Mouse (Mus musculus): ENCODE data around the gene Irs3. TPM values are rescaled to one million over a fixed set of nuclear protein-coding genes. Genes with fewer than 3 reads are reported as not detected.

Gene Irs3
- polyA plus RNA-seq, 1 experiment from 2014 or later = 0.14 TPM

DNA sequence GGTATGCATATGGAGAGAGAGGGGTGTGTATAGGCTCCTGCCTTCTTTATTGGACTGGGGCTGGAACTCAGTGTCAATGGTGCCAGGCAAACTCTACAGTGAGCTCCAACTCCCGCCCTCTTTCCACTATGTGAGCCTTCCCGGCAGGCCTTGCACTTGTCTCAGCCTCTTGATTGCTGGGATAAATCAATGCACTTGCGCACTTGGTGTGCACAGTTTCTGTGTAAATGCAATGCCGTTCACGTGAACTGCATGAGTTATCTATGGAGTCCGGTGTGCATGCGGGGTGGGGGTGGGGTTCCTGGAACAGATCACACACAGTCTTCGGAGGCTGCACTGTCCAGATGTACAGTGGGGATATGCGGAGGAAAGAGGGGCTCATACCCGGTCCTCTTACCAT lies 7.9 kb upstream of the Irs3 start:
- Histone ChIP-seq H3K27me3 (no peaks in the 10 kb centered on the region; the same call in 1 of the 2 replicates), H3K4me1 (peaks cover 9% of the 10 kb centered on the region), H3K27ac (replicated peaks) (no peak overlapping the region), H3K9ac (replicated peaks) (no peak overlapping the region), H3K4me2 (replicated peaks) (no peak overlapping the region), H3K9me3 (no peaks in the 10 kb centered on the region), H3K36me3 (peaks cover 36% of the 10 kb centered on the region), H3K4me3 (no peak overlapping the region)
- no peak for ATAC-seq (ENCODE audit: low FRiP score, low read depth)
- 92% methylated on average over 10 of the region's 10 CpGs for WGBS

DNA sequence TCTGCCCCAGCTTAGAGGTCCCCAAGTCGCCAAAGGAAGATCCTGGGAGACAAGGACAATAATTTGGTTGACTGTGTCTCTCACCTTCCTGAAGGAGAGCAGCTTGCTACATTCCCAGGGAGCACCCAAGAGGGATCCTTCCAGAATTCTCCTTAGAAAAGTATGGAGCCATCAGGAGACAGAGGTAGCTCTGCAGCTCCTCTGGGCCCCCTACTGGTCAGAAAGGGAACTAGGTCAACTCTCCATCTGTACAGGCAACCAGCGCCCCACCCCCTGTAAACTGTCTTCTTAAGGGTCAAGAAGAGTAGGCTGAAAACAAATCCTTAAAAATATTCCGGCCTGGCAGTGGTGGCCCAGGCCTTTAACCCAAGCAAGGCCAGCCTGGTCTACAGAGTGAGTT lies 7.0 kb upstream of the Irs3 start:
- H3K4me3 ChIP-seq = no peak overlapping the region
- H3K27ac ChIP-seq (replicated peaks) = no peak overlapping the region
- H3K36me3 ChIP-seq = peaks cover 32% of the 10 kb centered on the region
- H3K9me3 ChIP-seq = no peaks in the 10 kb centered on the region
- WGBS = 26% methylated on average over 3 of the region's 3 CpGs
- H3K4me2 ChIP-seq (replicated peaks) = no peak overlapping the region
- ATAC-seq (ENCODE audit: low FRiP score, low read depth) = peak; percentile 29; the same call in 1 of the 2 replicates
- no peak overlapping the region for H3K9ac ChIP-seq (replicated peaks)
- peaks cover 9% of the 10 kb centered on the region for H3K4me1 ChIP-seq
- no peaks in the 10 kb centered on the region; the same call in 1 of the 2 replicates for H3K27me3 ChIP-seq

- Histone ChIP-seq H3K4me1 (peaks cover 16% of the 10 kb centered on the region), H3K9ac (replicated peaks) (no peak overlapping the region), H3K9me3 (no peaks in the 10 kb centered on the region), H3K36me3 (peaks cover 22% of the 10 kb centered on the region), H3K4me3 (no peak overlapping the region), H3K27me3 (peaks cover 20% of the 10 kb centered on the region), H3K4me2 (replicated peaks) (peak overlapping the region; percentile 18), H3K27ac (replicated peaks) (peak overlapping the region; percentile 66)
- peak; percentile 23; the same call in 1 of the 2 replicates for ATAC-seq (ENCODE audit: low FRiP score, low read depth)
- WGBS = 10% methylated on average over 18 of the region's 18 CpGs
Observed at GRCm38 (mm10) chr5:137649669-137650571, 4.4 kb upstream of the Irs3 start.

GRCm38 (mm10) chr5:137649251-137649650 lies 3.7 kb upstream of the Irs3 start:
- H3K27me3 ChIP-seq = peaks cover 26% of the 10 kb centered on the region
- no peaks in the 10 kb centered on the region for H3K9me3 ChIP-seq
- peaks cover 17% of the 10 kb centered on the region for H3K4me1 ChIP-seq
- peaks cover 19% of the 10 kb centered on the region for H3K36me3 ChIP-seq
- no peak overlapping the region for H3K4me2 ChIP-seq (replicated peaks)
- WGBS = 24% methylated on average over 4 of the region's 4 CpGs
- no peak overlapping the region for H3K4me3 ChIP-seq
- no peak overlapping the region for H3K27ac ChIP-seq (replicated peaks)
- H3K9ac ChIP-seq (replicated peaks) = no peak overlapping the region
- no peak for ATAC-seq (ENCODE audit: low FRiP score, low read depth)

GRCm38 (mm10) chr5:137647827-137648601 lies 2.5 kb upstream of the Irs3 start:
- Histone ChIP-seq H3K27me3 (peaks cover 39% of the 10 kb centered on the region), H3K27ac (replicated peaks) (no peak overlapping the region), H3K9ac (replicated peaks) (no peak overlapping the region), H3K36me3 (peaks cover 10% of the 10 kb centered on the region), H3K4me3 (no peak overlapping the region), H3K4me2 (replicated peaks) (no peak overlapping the region), H3K4me1 (peaks cover 17% of the 10 kb centered on the region), H3K9me3 (no peaks in the 10 kb centered on the region)
- ATAC-seq (ENCODE audit: low FRiP score, low read depth) = no peak
- WGBS = 85% methylated on average over 9 of the region's 9 CpGs

- no peak overlapping the region for H3K27ac ChIP-seq (replicated peaks)
- H3K9ac ChIP-seq (replicated peaks) = no peak overlapping the region; the same call in 1 of the 2 replicates
- ATAC-seq (ENCODE audit: low FRiP score, low read depth) = no peak
- H3K4me3 ChIP-seq = peak overlapping the region; percentile 31
- H3K36me3 ChIP-seq = peaks cover 21% of the 10 kb centered on the region
- peaks cover 14% of the 10 kb centered on the region for H3K4me1 ChIP-seq
- peak overlapping the region; percentile 38 for H3K4me2 ChIP-seq (replicated peaks)
- H3K9me3 ChIP-seq = no peaks in the 10 kb centered on the region
- H3K27me3 ChIP-seq = peaks cover 44% of the 10 kb centered on the region
- WGBS = 2% methylated on average over 44 of the region's 44 CpGs
Observed at GRCm38 (mm10) chr5:137645091-137645651, 343 bp downstream of the Irs3 start.

- H3K4me3 ChIP-seq = no peak overlapping the region
- H3K9ac ChIP-seq (replicated peaks) = no peak overlapping the region
- H3K9me3 ChIP-seq = no peaks in the 10 kb centered on the region
- peaks cover 44% of the 10 kb centered on the region for H3K27me3 ChIP-seq
- H3K36me3 ChIP-seq = peaks cover 27% of the 10 kb centered on the region
- no peak for ATAC-seq (ENCODE audit: low FRiP score, low read depth)
- no peak overlapping the region for H3K4me2 ChIP-seq (replicated peaks)
- peaks cover 7% of the 10 kb centered on the region; the same call in 1 of the 2 replicates for H3K4me1 ChIP-seq
- 34% methylated on average over 19 of the region's 19 CpGs for WGBS
- H3K27ac ChIP-seq (replicated peaks) = no peak overlapping the region
Observed at GRCm38 (mm10) chr5:137644484-137644883, 1.0 kb downstream of the Irs3 start.

DNA sequence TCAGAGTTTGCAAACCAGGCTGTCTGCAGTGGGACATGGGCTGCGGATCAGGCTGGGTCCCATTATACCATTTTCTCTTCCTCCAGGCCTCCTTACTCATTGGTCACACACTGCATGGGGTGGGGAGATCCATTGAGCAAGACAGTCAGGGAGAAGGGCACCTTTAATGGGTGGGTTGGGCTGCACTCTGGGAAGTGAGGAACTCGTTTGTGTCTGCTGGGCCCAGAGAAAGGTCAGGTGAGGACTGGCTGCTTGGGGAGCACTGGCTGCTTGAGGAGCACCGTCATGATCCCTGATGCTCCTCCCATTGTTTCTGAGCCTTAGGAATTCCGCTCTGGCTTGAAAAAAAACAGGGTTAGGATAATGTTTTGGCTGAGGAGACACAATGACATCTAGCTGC lies 2.6 kb downstream of the Irs3 start:
- no peak overlapping the region for H3K4me2 ChIP-seq (replicated peaks)
- no peak for ATAC-seq (ENCODE audit: low FRiP score, low read depth)
- H3K27ac ChIP-seq (replicated peaks) = no peak overlapping the region
- H3K9me3 ChIP-seq = no peaks in the 10 kb centered on the region
- 51% methylated on average over 4 of the region's 4 CpGs for WGBS
- peaks cover 43% of the 10 kb centered on the region for H3K36me3 ChIP-seq
- H3K4me3 ChIP-seq = no peak overlapping the region
- peaks cover 44% of the 10 kb centered on the region for H3K27me3 ChIP-seq
- H3K4me1 ChIP-seq = peaks cover 7% of the 10 kb centered on the region; the same call in 1 of the 2 replicates
- H3K9ac ChIP-seq (replicated peaks) = no peak overlapping the region

GRCm38 (mm10) chr5:137641054-137641453 lies 4.5 kb downstream of the Irs3 start, which contains the start of gene Sap25:
Gene Sap25, plus strand, starts transcription at chr5:137641334.
- H3K27ac ChIP-seq (replicated peaks) = no peak within 1 kb of the TSS
- no peak within 1 kb of the TSS for H3K4me3 ChIP-seq
- ATAC-seq (ENCODE audit: low FRiP score, low read depth) = no peak
- WGBS = 88% methylated on average over 19 of the region's 19 CpGs
- peaks cover 7% of the 10 kb centered on the region; the same call in 1 of the 2 replicates for H3K4me1 ChIP-seq
- H3K36me3 ChIP-seq = peaks cover 62% of the 10 kb centered on the region
- peaks cover 35% of the 10 kb centered on the region for H3K27me3 ChIP-seq
- H3K9me3 ChIP-seq = no peaks in the 10 kb centered on the region
- H3K4me2 ChIP-seq (replicated peaks) = no peak within 1 kb of the TSS
- no peak within 1 kb of the TSS for H3K9ac ChIP-seq (replicated peaks)

GRCm38 (mm10) chr5:137639472-137639871 lies 6.0 kb downstream of the Irs3 start:
- peaks cover 20% of the 10 kb centered on the region for H3K27me3 ChIP-seq
- no peaks in the 10 kb centered on the region for H3K4me1 ChIP-seq
- H3K27ac ChIP-seq (replicated peaks) = no peak overlapping the region
- peaks cover 73% of the 10 kb centered on the region for H3K36me3 ChIP-seq
- H3K9me3 ChIP-seq = no peaks in the 10 kb centered on the region
- H3K9ac ChIP-seq (replicated peaks) = no peak overlapping the region
- WGBS = 84% methylated on average over 7 of the region's 7 CpGs
- no peak for ATAC-seq (ENCODE audit: low FRiP score, low read depth)
- no peak overlapping the region for H3K4me3 ChIP-seq
- H3K4me2 ChIP-seq (replicated peaks) = no peak overlapping the region

GRCm38 (mm10) chr5:137633397-137634084 lies 12.0 kb downstream of the Irs3 start:
- no peak for ATAC-seq (ENCODE audit: low FRiP score, low read depth)
- H3K4me3 ChIP-seq = no peak overlapping the region
- peaks cover 54% of the 10 kb centered on the region for H3K36me3 ChIP-seq
- no peaks in the 10 kb centered on the region for H3K27me3 ChIP-seq
- no peak overlapping the region for H3K4me2 ChIP-seq (replicated peaks)
- 84% methylated on average over 12 of the region's 12 CpGs for WGBS
- peaks cover 33% of the 10 kb centered on the region for H3K4me1 ChIP-seq
- 0 out of 2 replicates have a peak overlapping the region, but pooled peaks have one; percentile 31 for H3K9ac ChIP-seq (replicated peaks)
- no peaks in the 10 kb centered on the region for H3K9me3 ChIP-seq
- H3K27ac ChIP-seq (replicated peaks) = no peak overlapping the region

Measured in midbrain, embryonic 12.5 days (tissue).